Mouse (Mus musculus) midbrain, embryonic 16.5 days (tissue): ENCODE results near the gene Plekhg6. TPM values are rescaled to one million over a fixed set of nuclear protein-coding genes. Genes with fewer than 3 reads are reported as not detected.

Experiments
- ATAC-seq: fragments of 200-750 bp; cut with Nextera tagmentation; 2 replicates; pipeline ENCODE4 v1.8.0; 2017; ENCODE audit warnings: moderate TSS enrichment
- H3K27ac ChIP-seq: fragments of 300-500 bp; sonication (generic); 2 replicates; pipeline ENCODE4 v1.5.1; 2014; ENCODE audit warnings: mild to moderate bottlenecking, low read length, mixed read lengths
- H3K27me3 ChIP-seq: fragments of 300-500 bp; sonication (generic); 2 replicates; pipeline ENCODE4 v1.6.1; 2014; ENCODE audit warnings: low read depth, low read length, mixed read lengths; ENCODE audit not compliant: control insufficient read depth, insufficient read depth
- H3K36me3 ChIP-seq: fragments of 300-500 bp; sonication (generic); 2 replicates; pipeline ENCODE4 v1.6.1; 2014; ENCODE audit warnings: mild to moderate bottlenecking, low read length, moderate library complexity, mixed read lengths; ENCODE audit not compliant: control insufficient read depth, insufficient read depth
- H3K4me1 ChIP-seq: fragments of 300-500 bp; sonication (generic); 2 replicates; pipeline ENCODE4 v1.6.1; 2014; ENCODE audit warnings: mild to moderate bottlenecking, low read length, mixed read lengths; ENCODE audit not compliant: control insufficient read depth, insufficient read depth
- H3K4me2 ChIP-seq: fragments of 300-500 bp; sonication (generic); 2 replicates; pipeline ENCODE4 v1.6.1; 2014; ENCODE audit warnings: mild to moderate bottlenecking, low read length, mixed read lengths
- H3K4me3 ChIP-seq: fragments of 300-500 bp; sonication (generic); 2 replicates; pipeline ENCODE4 v1.5.1; 2014; ENCODE audit warnings: low read depth, mild to moderate bottlenecking, low read length, moderate library complexity, mixed read lengths
- H3K9ac ChIP-seq: fragments of 300-500 bp; sonication (generic); 2 replicates; pipeline ENCODE4 v1.6.1; 2014; ENCODE audit warnings: low read depth, low read length, mixed read lengths
- H3K9me3 ChIP-seq: fragments of 300-500 bp; sonication (generic); replicated peaks from 2 replicates; pipeline ENCODE4 v1.6.1; 2014; ENCODE audit warnings: mild to moderate bottlenecking, low read length, mixed read lengths; ENCODE audit not compliant: control insufficient read depth, poor library complexity, severe bottlenecking
- WGBS: fragments of 180-500 bp; shearing (Covaris S2); extraction: QIAGEN DNeasy Blood & Tissue Kit; methylation state at CpG from one replicate; pipeline ENCODE4 v1.1.7; 2014; 5-methylcytosine and 5-hydroxymethylcytosine counted together
- polyA plus RNA-seq: library from polyadenylated mRNA; unstranded; fragments of >200 nt; fragmentation: Nextera tagmentation; extraction: Ambion mirVana; gene quantifications from 2 replicates; pipeline ENCODE4 v1.2.1, GENCODE M21; 2015

Plekhg6 gene
- polyA plus RNA-seq, 1 experiment from 2014 or later, result 0.44 TPM

- H3K27ac ChIP-seq, result no peak overlapping the region
- H3K36me3 ChIP-seq, result no peaks in the 10 kb centered on the region
- H3K9me3 ChIP-seq, result no peaks in the 10 kb centered on the region
- WGBS, result 53% methylated on average over 9 of the region's 9 CpGs
- H3K4me1 ChIP-seq, result peaks cover 9% of the 10 kb centered on the region
- no peak overlapping the region for H3K4me3 ChIP-seq
- no peak overlapping the region for H3K9ac ChIP-seq
- H3K4me2 ChIP-seq, result no peak overlapping the region; the same call in 1 of the 2 replicates
- peaks cover 19% of the 10 kb centered on the region for H3K27me3 ChIP-seq
- ATAC-seq, result no peak
Measured at GRCm38 (mm10) chr6:125360846-125361245, 19.7 kb downstream of the Plekhg6 start.

GRCm38 (mm10) chr6:125359999-125360398, 20.6 kb downstream of the Plekhg6 start:
- Histone ChIP-seq H3K9me3 (no peaks in the 10 kb centered on the region), H3K4me2 (no peak overlapping the region), H3K27me3 (peaks cover 19% of the 10 kb centered on the region), H3K9ac (no peak overlapping the region), H3K36me3 (no peaks in the 10 kb centered on the region), H3K4me1 (peaks cover 15% of the 10 kb centered on the region), H3K27ac (no peak overlapping the region), H3K4me3 (no peak overlapping the region)
- 54% methylated on average over 9 of the region's 9 CpGs for WGBS
- no peak for ATAC-seq

GRCm38 (mm10) chr6:125357334-125357733, 23.3 kb downstream of the Plekhg6 start:
- Histone ChIP-seq H3K4me1 (peaks cover 14% of the 10 kb centered on the region), H3K9me3 (no peaks in the 10 kb centered on the region), H3K9ac (no peak overlapping the region), H3K27ac (no peak overlapping the region), H3K4me3 (no peak overlapping the region), H3K4me2 (no peak overlapping the region), H3K36me3 (no peaks in the 10 kb centered on the region), H3K27me3 (peaks cover 7% of the 10 kb centered on the region)
- no peak for ATAC-seq
- WGBS, result 94% methylated on average over 15 of the region's 15 CpGs

- Histone ChIP-seq H3K9me3 (no peaks in the 10 kb centered on the region), H3K27me3 (0 out of 2 replicates have a peak, but pooled peaks cover 6% of the 10 kb centered on the region), H3K36me3 (no peaks in the 10 kb centered on the region), H3K4me3 (no peak overlapping the region), H3K27ac (no peak overlapping the region), H3K4me2 (no peak overlapping the region), H3K4me1 (peaks cover 12% of the 10 kb centered on the region), H3K9ac (no peak overlapping the region)
- WGBS, result 56% methylated on average over 8 of the region's 8 CpGs
- ATAC-seq, result no peak
Measured at GRCm38 (mm10) chr6:125356264-125356663, 24.3 kb downstream of the Plekhg6 start.

- Histone ChIP-seq H3K9me3 (no peaks in the 10 kb centered on the region), H3K4me1 (peaks cover 12% of the 10 kb centered on the region), H3K4me3 (no peak overlapping the region), H3K9ac (peak overlapping the region; percentile 32; the same call in 1 of the 2 replicates), H3K27me3 (no peaks in the 10 kb centered on the region), H3K36me3 (no peaks in the 10 kb centered on the region), H3K27ac (no peak overlapping the region), H3K4me2 (peak overlapping the region; percentile 36; the same call in 1 of the 2 replicates)
- 7% methylated on average over 10 of the region's 10 CpGs for WGBS
- no peak for ATAC-seq
Measured at GRCm38 (mm10) chr6:125355197-125355741, 25.3 kb downstream of the Plekhg6 start.

- Histone ChIP-seq H3K4me1 (peaks cover 16% of the 10 kb centered on the region), H3K27me3 (no peaks in the 10 kb centered on the region), H3K9me3 (no peaks in the 10 kb centered on the region), H3K36me3 (no peaks in the 10 kb centered on the region), H3K4me3 (no peak overlapping the region), H3K9ac (peak overlapping the region; percentile 32; the same call in 1 of the 2 replicates), H3K27ac (no peak overlapping the region), H3K4me2 (peak overlapping the region; percentile 36; the same call in 1 of the 2 replicates)
- WGBS, result 12% methylated on average over 14 of the region's 14 CpGs
- ATAC-seq, result no peak
Measured at GRCm38 (mm10) chr6:125354352-125355151, 26.0 kb downstream of the Plekhg6 start.

- no peak for ATAC-seq
- no peak overlapping the region for H3K27ac ChIP-seq
- 92% methylated on average over 4 of the region's 4 CpGs for WGBS
Measured at GRCm38 (mm10) chr6:125353655-125354054, 26.9 kb downstream of the Plekhg6 start.

GRCm38 (mm10) chr6:125353221-125353620, 27.4 kb downstream of the Plekhg6 start:
- 83% methylated on average over 11 of the region's 11 CpGs for WGBS
- peaks cover 23% of the 10 kb centered on the region for H3K4me1 ChIP-seq

More at GRCm38 (mm10) chr6:125353655-125354054, 26.9 kb downstream of the Plekhg6 start:
- Histone ChIP-seq H3K36me3 (no peaks in the 10 kb centered on the region), H3K9me3 (no peaks in the 10 kb centered on the region), H3K27me3 (no peaks in the 10 kb centered on the region), H3K4me3 (no peak overlapping the region), H3K4me1 (peaks cover 23% of the 10 kb centered on the region), H3K4me2 (no peak overlapping the region), H3K9ac (no peak overlapping the region)

GRCm38 (mm10) chr6:125352811-125353210, 27.8 kb downstream of the Plekhg6 start:
- Histone ChIP-seq H3K9me3 (no peaks in the 10 kb centered on the region), H3K36me3 (no peaks in the 10 kb centered on the region), H3K4me2 (no peak overlapping the region), H3K27me3 (no peaks in the 10 kb centered on the region), H3K4me3 (no peak overlapping the region), H3K27ac (no peak overlapping the region), H3K9ac (no peak overlapping the region), H3K4me1 (peaks cover 23% of the 10 kb centered on the region)
- WGBS, result 64% methylated on average over 4 of the region's 4 CpGs
- ATAC-seq, result no peak

More at GRCm38 (mm10) chr6:125353221-125353620, 27.4 kb downstream of the Plekhg6 start:
- Histone ChIP-seq H3K4me2 (no peak overlapping the region), H3K27ac (no peak overlapping the region), H3K4me3 (no peak overlapping the region), H3K9me3 (no peaks in the 10 kb centered on the region), H3K9ac (no peak overlapping the region), H3K36me3 (no peaks in the 10 kb centered on the region), H3K27me3 (no peaks in the 10 kb centered on the region)
- ATAC-seq, result no peak
